Mouse (Mus musculus) heart, embryonic 10.5 days (tissue): Measurements from ENCODE around the gene Kat2a. TPM values are rescaled to one million over a fixed set of nuclear protein-coding genes. Genes with fewer than 3 reads are reported as not detected.
A peak's percentile ranks its signal among the peaks of the same experiment; 100 is the strongest.

Source experiments
- DNase-seq: peaks from one replicate; pipeline ENCODE4 v3.0.0-alpha.2; 2017; ENCODE audit warnings: low spot score
- H3K27ac ChIP-seq: fragments of 300-500 bp; sonication (generic); 2 replicates; pipeline ENCODE4 v1.5.1; 2016; ENCODE audit warnings: mild to moderate bottlenecking
- H3K27me3 ChIP-seq: fragments of 300-500 bp; sonication (generic); 2 replicates; pipeline ENCODE4 v1.6.1; 2016; ENCODE audit warnings: mild to moderate bottlenecking; ENCODE audit not compliant: poor library complexity, insufficient read depth, severe bottlenecking
- H3K36me3 ChIP-seq: fragments of 300-500 bp; sonication (generic); 2 replicates; pipeline ENCODE4 v1.6.1; 2016; ENCODE audit warnings: mild to moderate bottlenecking, moderate library complexity
- H3K4me1 ChIP-seq: fragments of 300-500 bp; sonication (generic); 2 replicates; pipeline ENCODE4 v1.6.1; 2016; ENCODE audit warnings: mild to moderate bottlenecking
- H3K4me3 ChIP-seq: fragments of 300-500 bp; sonication (generic); 2 replicates; pipeline ENCODE4 v1.5.1; 2016; ENCODE audit warnings: mild to moderate bottlenecking, moderate library complexity
- H3K9me3 ChIP-seq: fragments of 300-500 bp; sonication (generic); 2 replicates; pipeline ENCODE4 v1.6.1; 2016; ENCODE audit warnings: mild to moderate bottlenecking, moderate library complexity
- WGBS: fragments of 180-500 bp; shearing (Covaris S2); methylation state at CpG from one replicate; pipeline ENCODE4 v1.1.7; 2016; 5-methylcytosine and 5-hydroxymethylcytosine counted together
- polyA plus RNA-seq: library from polyadenylated mRNA; unstranded; fragments of >200 nt; fragmentation: Nextera tagmentation; extraction: Ambion mirVana; gene quantifications from 2 replicates; pipeline ENCODE4 v1.2.1, GENCODE M21; 2016

Kat2a gene
- polyA plus RNA-seq, 1 experiment from 2014 or later = 59.8 TPM

GRCm38 (mm10) chr11:100747114-100747513 lies 34.8 kb upstream of the Kat2a start:
- peaks cover 80% of the 10 kb centered on the region for H3K27me3 ChIP-seq
- peaks cover 8% of the 10 kb centered on the region; the same call in 1 of the 2 replicates for H3K4me1 ChIP-seq
- 69% methylated on average over 5 of the region's 5 CpGs for WGBS
- no peak overlapping the region for H3K4me3 ChIP-seq
- H3K36me3 ChIP-seq = no peaks in the 10 kb centered on the region
- no peaks in the 10 kb centered on the region for H3K9me3 ChIP-seq
- no peak overlapping the region for H3K27ac ChIP-seq
- DNase-seq = no peak

DNA sequence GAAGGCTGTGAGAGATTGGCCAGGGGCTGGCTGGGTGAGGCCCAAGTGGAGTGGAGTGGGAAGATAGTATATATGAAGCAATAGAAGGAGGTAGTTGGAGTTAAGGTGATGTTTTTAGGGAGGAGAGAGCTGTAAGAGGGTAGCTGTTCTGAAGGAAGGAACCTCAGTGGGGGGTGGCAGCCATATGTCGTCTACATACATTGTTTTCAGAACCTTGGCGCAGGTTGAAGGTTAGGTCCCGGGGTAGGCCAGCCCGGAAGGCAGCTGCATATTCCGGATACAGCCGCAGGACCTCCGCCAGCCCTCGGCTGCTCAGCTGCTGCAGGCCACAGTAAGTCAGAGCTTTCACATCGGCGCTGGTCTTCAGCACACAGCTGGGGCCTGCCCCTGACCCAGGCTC lies 34.3 kb upstream of the Kat2a start:
- Histone ChIP-seq H3K9me3 (no peaks in the 10 kb centered on the region), H3K36me3 (no peaks in the 10 kb centered on the region), H3K27ac (no peak overlapping the region), H3K4me1 (peaks cover 8% of the 10 kb centered on the region; the same call in 1 of the 2 replicates), H3K4me3 (no peak overlapping the region), H3K27me3 (peaks cover 76% of the 10 kb centered on the region)
- no peak for DNase-seq
- WGBS = 77% methylated on average over 10 of the region's 10 CpGs

GRCm38 (mm10) chr11:100745085-100745484 lies 32.8 kb upstream of the Kat2a start:
- Histone ChIP-seq H3K4me3 (no peak overlapping the region), H3K9me3 (no peaks in the 10 kb centered on the region), H3K36me3 (no peaks in the 10 kb centered on the region), H3K27ac (no peak overlapping the region), H3K4me1 (peaks cover 8% of the 10 kb centered on the region; the same call in 1 of the 2 replicates), H3K27me3 (peaks cover 72% of the 10 kb centered on the region)
- DNase-seq = no peak
- WGBS = 16% methylated on average over 6 of the region's 6 CpGs

- no peak for DNase-seq
- H3K27ac ChIP-seq = no peak overlapping the region
- WGBS = 66% methylated on average over 6 of the region's 6 CpGs
- H3K27me3 ChIP-seq = peaks cover 39% of the 10 kb centered on the region
- no peaks in the 10 kb centered on the region for H3K9me3 ChIP-seq
- H3K36me3 ChIP-seq = no peaks in the 10 kb centered on the region
- no peak overlapping the region for H3K4me3 ChIP-seq
- peaks cover 18% of the 10 kb centered on the region for H3K4me1 ChIP-seq
These were observed 29.1 kb upstream of the Kat2a start for GRCm38 (mm10) chr11:100741348-100741747.

DNA sequence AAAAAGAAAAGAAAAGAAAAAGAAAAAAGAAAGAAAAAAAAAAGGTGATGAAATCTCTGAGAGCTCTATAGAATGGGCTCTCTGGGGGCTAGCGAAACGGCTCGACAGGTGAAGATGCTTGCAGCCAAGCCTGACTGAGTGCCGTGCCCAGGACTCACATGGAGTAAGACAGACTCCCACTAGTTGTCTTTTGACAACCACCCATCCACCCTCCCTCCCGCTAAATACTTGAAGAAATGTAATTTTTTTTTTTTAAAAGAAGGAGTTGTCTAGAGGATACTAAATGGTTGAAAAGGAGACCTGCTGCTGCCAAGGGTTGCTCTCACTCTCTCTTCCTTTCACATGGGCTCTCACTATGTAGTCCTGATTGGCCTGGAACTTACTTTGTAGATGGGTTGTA lies 26.5 kb upstream of the Kat2a start:
- no peak for DNase-seq
- Histone ChIP-seq H3K4me3 (peak overlapping the region; percentile 85), H3K27me3 (peaks cover 21% of the 10 kb centered on the region; the same call in 1 of the 2 replicates), H3K36me3 (0 out of 2 replicates have a peak, but pooled peaks cover under 1% of the 10 kb centered on the region), H3K27ac (peak overlapping the region; percentile 92), H3K4me1 (peaks cover 27% of the 10 kb centered on the region), H3K9me3 (no peaks in the 10 kb centered on the region)
- WGBS = 18% methylated on average over 5 of the region's 5 CpGs

DNA sequence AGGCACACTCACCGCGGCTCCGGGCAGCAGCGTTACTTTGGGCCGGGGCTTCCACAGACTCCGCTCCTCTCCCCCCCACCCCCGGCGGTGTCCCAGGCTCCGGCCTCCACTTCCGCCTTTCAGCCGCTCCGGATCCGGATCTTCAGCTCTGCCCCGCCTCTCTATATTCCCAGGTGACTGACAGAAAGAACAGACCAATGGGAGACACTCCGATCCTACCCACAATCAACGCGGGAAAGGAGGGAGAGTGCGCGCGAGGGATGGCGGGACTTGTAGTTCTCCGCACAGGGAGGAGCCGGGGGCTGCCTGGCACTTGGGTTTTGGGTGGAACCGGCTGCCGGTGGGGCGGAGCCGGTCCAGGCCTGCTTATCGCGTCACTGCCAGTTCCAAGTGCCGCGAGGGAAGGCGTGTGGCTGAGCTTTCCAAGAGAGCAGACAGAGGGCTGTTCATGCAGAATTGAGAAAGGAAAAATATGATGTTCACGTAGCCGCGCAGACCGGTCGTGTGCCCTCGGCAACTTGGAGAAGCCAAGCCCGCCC lies 25.9 kb upstream of the Kat2a start, which contains the start of gene Rab5c:
TSS of gene Rab5c (minus strand) at position 150 of the 539 bp plus-strand sequence.
- no peaks in the 10 kb centered on the region for H3K9me3 ChIP-seq
- peak within 1 kb of the TSS; percentile 85 for H3K4me3 ChIP-seq
- peak within 1 kb of the TSS; percentile 92 for H3K27ac ChIP-seq
- 1% methylated on average over 39 of the region's 39 CpGs for WGBS
- H3K36me3 ChIP-seq = peaks cover 6% of the 10 kb centered on the region; the same call in 1 of the 2 replicates
- H3K27me3 ChIP-seq = peaks cover 18% of the 10 kb centered on the region; the same call in 1 of the 2 replicates
- peaks cover 27% of the 10 kb centered on the region for H3K4me1 ChIP-seq
- peak; percentile 100 for DNase-seq

DNA sequence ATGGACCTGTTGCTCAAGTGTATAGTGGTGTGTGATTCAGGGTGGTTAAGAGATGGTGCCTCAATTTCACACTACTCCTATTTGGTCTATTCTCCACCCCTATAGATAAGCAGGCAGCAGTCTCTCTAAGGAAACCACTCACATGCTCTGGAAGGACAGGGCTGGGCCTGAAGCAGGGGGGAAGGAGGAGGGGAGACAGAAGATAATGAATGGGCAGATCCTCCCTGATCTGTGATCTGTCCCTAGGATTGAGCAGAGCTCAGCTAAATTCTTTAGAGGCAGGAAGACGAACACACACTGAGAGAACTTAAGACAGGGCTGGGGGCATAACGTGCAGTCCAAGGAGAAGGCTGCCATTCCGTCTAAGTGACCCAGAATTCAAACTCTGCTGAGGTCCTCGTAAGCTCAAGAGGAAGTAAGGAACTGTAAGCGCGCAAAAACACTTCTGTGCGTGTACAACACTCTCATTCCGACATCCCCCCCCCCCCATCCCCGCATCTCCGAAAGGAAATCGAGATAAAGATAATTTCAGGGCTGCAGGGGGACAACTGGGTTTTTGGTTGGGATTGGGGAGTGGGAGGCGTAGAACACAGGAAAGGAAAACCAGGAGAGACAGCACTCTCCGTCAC lies 25.0 kb upstream of the Kat2a start:
- Histone ChIP-seq H3K27me3 (peaks cover 17% of the 10 kb centered on the region; the same call in 1 of the 2 replicates), H3K27ac (peak overlapping the region; percentile 92), H3K36me3 (peaks cover 13% of the 10 kb centered on the region), H3K9me3 (no peaks in the 10 kb centered on the region), H3K4me1 (peaks cover 27% of the 10 kb centered on the region), H3K4me3 (peak overlapping the region; percentile 85)
- 1% methylated on average over 13 of the region's 13 CpGs for WGBS
- no peak for DNase-seq

DNA sequence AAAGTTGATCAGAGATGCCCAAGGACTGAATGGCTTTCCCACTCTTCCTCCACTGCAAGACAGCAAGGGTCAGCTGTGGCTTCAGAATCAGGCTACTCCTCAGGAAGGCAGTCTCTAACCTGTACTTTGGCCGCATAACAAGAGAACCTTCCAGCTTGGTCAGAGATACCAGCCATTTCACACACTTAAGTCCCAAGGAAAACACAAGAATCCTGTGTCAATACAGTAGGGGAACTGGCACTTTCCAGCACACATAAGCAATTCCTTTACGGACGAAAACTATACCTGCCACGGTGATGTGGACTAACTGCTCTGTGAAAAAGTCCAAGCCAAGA lies 24.4 kb upstream of the Kat2a start:
- 66% methylated on average over 4 of the region's 4 CpGs for WGBS
- Histone ChIP-seq H3K9me3 (no peaks in the 10 kb centered on the region), H3K4me1 (peaks cover 27% of the 10 kb centered on the region), H3K4me3 (peak overlapping the region; percentile 85), H3K36me3 (peaks cover 16% of the 10 kb centered on the region), H3K27ac (peak overlapping the region; percentile 92; the same call in 1 of the 2 replicates), H3K27me3 (peaks cover 17% of the 10 kb centered on the region; the same call in 1 of the 2 replicates)
- DNase-seq = no peak

DNA sequence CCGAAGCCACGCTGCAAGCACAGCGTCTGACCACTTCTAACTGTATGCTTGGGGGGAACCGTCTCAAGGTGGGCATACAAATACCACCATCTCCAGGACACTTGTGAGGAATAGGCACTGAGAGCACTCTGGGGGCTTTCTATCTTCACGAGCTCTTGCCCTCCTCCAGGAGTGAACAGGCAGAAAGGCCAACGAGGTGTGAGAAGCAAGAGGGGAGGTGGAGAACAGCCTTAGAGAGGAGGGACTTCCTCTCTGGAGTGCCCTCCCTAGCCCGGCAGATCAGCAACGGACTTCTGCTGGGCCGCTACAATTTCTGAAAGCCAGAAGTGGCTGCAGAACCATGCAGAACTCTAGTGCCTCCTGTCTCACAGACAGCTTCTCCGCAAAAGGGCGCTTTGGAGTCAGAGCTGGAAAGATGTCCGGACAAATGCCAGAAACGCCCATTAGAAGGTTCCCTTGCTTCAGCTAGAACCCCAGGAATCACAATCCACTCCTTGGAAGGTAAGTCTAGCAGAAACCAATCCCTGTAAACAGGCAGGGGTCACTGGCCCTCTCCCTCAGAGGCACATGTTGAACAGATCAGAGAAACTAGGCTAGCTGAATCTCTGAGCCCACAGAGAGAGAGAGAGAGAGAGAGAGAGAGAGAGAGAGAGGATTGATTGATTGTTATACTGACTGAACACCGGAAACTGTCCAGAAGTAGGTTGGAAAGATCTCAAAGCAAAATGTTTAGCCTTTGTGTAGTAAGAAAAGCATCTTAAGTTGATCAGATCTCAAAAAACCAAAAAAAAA lies 23.9 kb upstream of the Kat2a start:
- no peak for DNase-seq
- peaks cover 11% of the 10 kb centered on the region; the same call in 1 of the 2 replicates for H3K27me3 ChIP-seq
- no peaks in the 10 kb centered on the region for H3K9me3 ChIP-seq
- peaks cover 16% of the 10 kb centered on the region for H3K36me3 ChIP-seq
- H3K4me3 ChIP-seq = peak overlapping the region; percentile 85
- WGBS = 66% methylated on average over 14 of the region's 14 CpGs
- H3K4me1 ChIP-seq = peaks cover 27% of the 10 kb centered on the region
- H3K27ac ChIP-seq = peak overlapping the region; percentile 1; the same call in 1 of the 2 replicates

GRCm38 (mm10) chr11:100735134-100735865 lies 23.0 kb upstream of the Kat2a start:
- peaks cover 31% of the 10 kb centered on the region for H3K4me1 ChIP-seq
- H3K36me3 ChIP-seq = peaks cover 16% of the 10 kb centered on the region
- peak overlapping the region; percentile 85 for H3K4me3 ChIP-seq
- no peak for DNase-seq
- no peaks in the 10 kb centered on the region for H3K9me3 ChIP-seq
- WGBS = 87% methylated on average over 9 of the region's 9 CpGs
- peak overlapping the region; percentile 1; the same call in 1 of the 2 replicates for H3K27ac ChIP-seq
- H3K27me3 ChIP-seq = 0 out of 2 replicates have a peak, but pooled peaks cover 6% of the 10 kb centered on the region

- H3K4me3 ChIP-seq = no peak overlapping the region
- no peaks in the 10 kb centered on the region for H3K9me3 ChIP-seq
- no peaks in the 10 kb centered on the region for H3K27me3 ChIP-seq
- H3K36me3 ChIP-seq = peaks cover 32% of the 10 kb centered on the region
- H3K27ac ChIP-seq = no peak overlapping the region
- WGBS = 87% methylated on average over 6 of the region's 6 CpGs
- DNase-seq = no peak
- peaks cover 11% of the 10 kb centered on the region; the same call in 1 of the 2 replicates for H3K4me1 ChIP-seq
These were observed 18.4 kb upstream of the Kat2a start for GRCm38 (mm10) chr11:100730477-100731205.

DNA sequence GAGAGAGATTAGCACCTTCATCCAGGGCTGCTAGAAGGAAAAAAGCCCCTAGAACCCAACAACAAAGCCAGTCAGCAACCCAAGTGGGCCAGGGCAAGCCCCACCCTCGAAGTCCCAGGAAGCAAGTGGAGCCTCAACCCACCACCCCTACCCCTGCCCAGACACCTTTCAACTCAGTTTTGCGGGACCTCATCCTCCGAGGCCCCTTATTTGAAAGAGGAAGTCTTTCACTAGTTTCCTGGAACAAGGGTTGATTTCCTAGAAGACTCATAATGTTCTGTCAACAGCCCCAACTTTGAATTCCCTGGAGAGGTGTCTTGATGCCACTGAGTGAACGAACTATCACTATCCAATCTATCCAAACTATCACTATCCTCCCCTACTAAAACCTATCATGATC lies 17.7 kb upstream of the Kat2a start:
- Histone ChIP-seq H3K27ac (no peak overlapping the region), H3K4me3 (no peak overlapping the region), H3K4me1 (peaks cover 12% of the 10 kb centered on the region), H3K9me3 (no peaks in the 10 kb centered on the region), H3K36me3 (peaks cover 32% of the 10 kb centered on the region), H3K27me3 (no peaks in the 10 kb centered on the region)
- no peak for DNase-seq
- 85% methylated on average over 4 of the region's 4 CpGs for WGBS
